Mouse (Mus musculus) liver, embryonic 14 days (tissue): ENCODE data around the gene Tex44. TPM values are rescaled to one million over a fixed set of nuclear protein-coding genes. Genes with fewer than 3 reads are reported as not detected.

ENCODE experiments used
- polyA plus RNA-seq: library from polyadenylated mRNA; depleted of rRNA; stranded (reverse); fragments of >200 nt; gene quantifications from 2 replicates; pipeline ENCODE4 v1.2.3, GENCODE M21; 2012; rRNA removed

Tex44 gene
- polyA plus RNA-seq = not detected in 2 replicates

GRCm38 (mm10) chr1:86426128-86426527, at the start of gene Tex44, which contains the start of gene Nmur1:
Gene Tex44, plus strand, starts transcription at chr1:86426329.
Gene Nmur1, minus strand, starts transcription at chr1:86426228.

Other genes starting within 250 kb of the Tex44 start
- 0.94 and 1.0 TPM in 2 replicates for gene B3gnt7, start 123.5 kb upstream of the Tex44 start, polyA plus RNA-seq
- gene Ncl, start 66.9 kb upstream of the Tex44 start, polyA plus RNA-seq = 249 and 342 TPM in 2 replicates
- gene Nmur1, start 101 bp upstream of the Tex44 start, polyA plus RNA-seq = not detected in 2 replicates
- gene Ptma, start 100.4 kb downstream of the Tex44 start, polyA plus RNA-seq = 1,485 and 1,883 TPM in 2 replicates
- gene Pde6d, start 156.3 kb downstream of the Tex44 start, polyA plus RNA-seq = 19.9 and 22.1 TPM in 2 replicates
- 14.2 and 16.4 TPM in 2 replicates for gene Cops7b, start 156.6 kb downstream of the Tex44 start, polyA plus RNA-seq
- gene Nppc, start 244.2 kb downstream of the Tex44 start, polyA plus RNA-seq = 0.06 TPM in 1 of 2 replicates, not detected in the other